Mouse (Mus musculus): ENCODE results near the gene Recql. TPM values are rescaled to one million over a fixed set of nuclear protein-coding genes. Genes with fewer than 3 reads are reported as not detected.
A peak's percentile ranks its signal among the peaks of the same experiment; 100 is the strongest.
"Not testable (repeated sequence)": the region's sequence is repeated elsewhere in the genome, so short reads cannot be mapped to it uniquely, and the experiment has no call there.

Recql gene
- total RNA-seq, 2 experiments from 2014 or later = 6.8 to 9.0 TPM

DNA sequence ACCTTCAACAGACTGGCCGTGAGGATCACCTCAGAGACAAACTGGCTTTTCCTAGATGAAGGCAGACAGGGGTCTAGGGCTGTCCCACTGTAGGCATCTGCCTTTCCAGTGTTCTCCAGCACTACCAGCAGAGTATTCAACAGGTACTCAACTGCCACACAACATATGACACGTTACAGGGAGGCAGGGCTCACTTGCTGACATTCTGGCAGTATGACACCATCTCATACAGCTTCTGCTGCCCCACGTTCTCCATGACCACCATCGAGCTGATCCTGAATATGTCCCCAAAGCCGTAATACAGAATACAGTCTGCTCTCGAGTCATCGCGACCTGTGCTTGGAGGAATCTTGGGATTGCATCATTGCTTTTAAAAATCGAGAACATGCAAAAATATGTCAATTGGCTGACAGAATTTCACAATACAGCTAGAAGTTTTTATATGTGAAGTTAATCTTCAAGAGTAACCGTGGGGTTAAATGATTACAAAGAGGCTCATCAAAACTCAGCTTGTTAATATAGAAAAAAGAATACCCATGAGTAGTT is 20.3 kb downstream of the Recql start:
- DNase-seq (ENCODE audit: low spot score) = no peak
- intact Hi-C loops (cut with DNase I) = no loop called here

DNA sequence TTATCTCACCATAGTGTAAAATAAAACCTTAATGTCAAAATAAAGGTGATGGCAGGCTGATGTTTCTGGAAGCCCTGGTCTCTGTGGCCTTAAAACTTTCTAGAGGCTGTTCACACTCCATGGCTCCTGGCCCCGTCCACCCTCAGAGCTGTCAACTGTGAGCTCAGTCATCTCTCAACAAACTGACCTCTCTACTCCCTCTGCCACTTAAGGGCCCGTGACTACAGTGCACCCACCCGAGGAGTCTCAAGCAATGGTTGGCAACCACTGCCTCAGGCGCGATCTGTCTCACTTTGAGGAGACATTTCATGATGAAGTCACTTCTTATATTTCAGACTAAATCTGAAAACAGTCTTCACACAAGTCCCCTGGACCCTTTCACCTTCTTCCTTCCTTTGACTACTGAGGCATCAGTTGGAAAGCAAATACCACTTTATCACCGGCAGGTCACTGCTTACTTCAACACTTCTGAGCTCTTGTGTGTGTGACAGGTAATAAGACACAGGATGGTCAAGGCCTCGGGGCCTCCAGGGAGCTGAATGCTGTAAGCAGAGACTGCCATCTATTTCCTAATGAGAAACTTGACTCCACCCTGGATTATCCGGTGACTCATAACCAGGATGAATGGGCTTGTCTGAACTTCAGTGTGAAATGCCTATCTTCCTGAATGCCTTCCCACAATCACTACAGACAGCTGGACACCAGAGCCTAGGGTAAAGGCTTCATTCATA is 21.0 kb downstream of the Recql start:
- intact Hi-C loops (cut with DNase I) = no loop called here

DNA sequence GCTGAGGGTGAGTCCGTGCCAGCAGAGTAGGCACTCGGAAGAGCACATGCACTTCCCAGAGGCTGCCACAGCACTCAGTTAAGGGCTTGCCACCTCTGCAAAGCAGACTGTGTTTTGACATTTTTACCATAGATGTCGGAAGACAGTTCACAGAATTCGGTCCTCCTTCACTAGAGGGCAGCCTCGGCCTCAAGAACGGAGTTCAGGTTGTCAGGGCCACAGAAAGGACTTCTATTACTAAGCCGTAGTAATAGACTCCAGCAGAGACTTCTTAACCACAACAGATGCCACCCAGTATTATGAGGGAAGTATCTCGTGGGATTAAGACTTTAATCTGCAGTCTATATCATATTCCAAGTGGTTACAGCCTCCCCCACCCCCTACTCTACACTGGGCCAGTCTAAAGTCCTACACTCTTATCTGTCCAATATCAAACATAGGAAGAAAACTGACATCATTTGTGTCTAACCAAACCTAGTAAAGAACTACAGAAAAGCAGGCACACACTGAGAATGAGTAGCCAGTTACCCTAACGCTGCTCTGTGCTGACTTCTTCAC is 23.8 kb downstream of the Recql start:
- no peak for DNase-seq (ENCODE audit: low spot score)
- intact Hi-C loops (cut with DNase I) = loop anchor here (5.0 kb wide), 1 partner anchor 154 kb away; no protein-coding TSS in a partner anchor

More for the DNA sequence above, 21.0 kb downstream of the Recql start:
- DNase-seq (ENCODE audit: low spot score) = no peak

DNA sequence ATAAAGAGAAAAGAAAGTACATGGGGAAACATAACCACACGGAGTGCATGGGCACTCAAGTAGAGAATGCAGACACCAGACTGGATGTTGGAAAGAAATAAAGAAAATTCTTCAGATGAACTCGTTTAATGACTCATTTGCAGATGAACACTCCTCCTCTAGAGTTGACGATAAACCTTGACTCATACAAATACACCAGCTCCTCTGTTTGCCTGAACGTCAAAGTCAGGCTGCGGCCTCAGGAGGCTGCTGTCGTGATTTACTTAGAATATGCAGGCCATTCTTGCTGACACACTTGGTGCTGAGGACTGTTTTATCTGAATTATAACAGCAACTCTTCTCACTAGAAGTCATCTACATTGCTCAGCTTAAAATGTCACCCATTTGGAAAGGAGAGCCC is 24.9 kb downstream of the Recql start:
- DNase-seq (ENCODE audit: low spot score) = no peak
- intact Hi-C loops (cut with DNase I) = loop anchor here (5.0 kb wide), 1 partner anchor 155 kb away; no protein-coding TSS in a partner anchor

DNA sequence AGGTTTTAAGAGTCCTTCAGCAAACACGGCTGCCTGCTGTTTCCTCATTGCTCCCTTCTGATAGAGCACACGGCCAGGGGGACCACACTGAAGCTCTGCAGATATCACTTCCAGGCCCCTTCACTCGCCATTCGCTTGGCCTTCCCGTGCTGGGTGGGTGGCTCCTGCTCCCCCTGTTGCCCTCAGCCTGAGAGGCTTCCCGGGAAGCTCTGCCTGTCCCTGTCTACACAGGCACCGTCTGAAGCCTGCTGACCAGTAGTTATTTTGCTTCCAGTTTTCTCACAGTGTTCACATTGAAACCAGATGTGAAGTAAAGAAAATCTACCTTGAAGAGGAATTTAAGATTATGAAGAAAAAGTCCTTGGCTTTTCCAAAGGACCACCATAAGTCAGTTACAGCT is 29.8 kb downstream of the Recql start:
- DNase-seq (ENCODE audit: low spot score) = no peak
- intact Hi-C loops (cut with DNase I) = no loop called here

DNA sequence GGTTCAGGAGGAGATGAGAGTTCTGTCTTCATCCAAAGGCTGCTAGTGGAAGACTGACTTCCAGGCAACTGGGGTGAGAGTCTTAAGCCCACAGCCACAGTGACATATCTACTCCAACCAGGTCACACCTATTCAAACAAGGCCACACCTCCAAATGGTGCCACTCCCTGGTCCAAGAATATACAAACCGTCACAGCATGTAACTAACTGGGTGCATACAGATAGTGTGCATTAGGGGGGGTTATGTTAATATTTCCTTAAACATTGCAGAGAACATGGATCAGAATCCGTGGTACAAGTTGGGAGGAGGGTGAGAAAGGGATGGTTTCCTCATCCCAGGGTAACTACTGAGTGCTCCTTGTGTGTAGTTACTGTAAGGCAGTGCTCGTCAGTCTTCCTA is 34.8 kb downstream of the Recql start:
- intact Hi-C loops (cut with DNase I) = not testable (repeated sequence)

DNA sequence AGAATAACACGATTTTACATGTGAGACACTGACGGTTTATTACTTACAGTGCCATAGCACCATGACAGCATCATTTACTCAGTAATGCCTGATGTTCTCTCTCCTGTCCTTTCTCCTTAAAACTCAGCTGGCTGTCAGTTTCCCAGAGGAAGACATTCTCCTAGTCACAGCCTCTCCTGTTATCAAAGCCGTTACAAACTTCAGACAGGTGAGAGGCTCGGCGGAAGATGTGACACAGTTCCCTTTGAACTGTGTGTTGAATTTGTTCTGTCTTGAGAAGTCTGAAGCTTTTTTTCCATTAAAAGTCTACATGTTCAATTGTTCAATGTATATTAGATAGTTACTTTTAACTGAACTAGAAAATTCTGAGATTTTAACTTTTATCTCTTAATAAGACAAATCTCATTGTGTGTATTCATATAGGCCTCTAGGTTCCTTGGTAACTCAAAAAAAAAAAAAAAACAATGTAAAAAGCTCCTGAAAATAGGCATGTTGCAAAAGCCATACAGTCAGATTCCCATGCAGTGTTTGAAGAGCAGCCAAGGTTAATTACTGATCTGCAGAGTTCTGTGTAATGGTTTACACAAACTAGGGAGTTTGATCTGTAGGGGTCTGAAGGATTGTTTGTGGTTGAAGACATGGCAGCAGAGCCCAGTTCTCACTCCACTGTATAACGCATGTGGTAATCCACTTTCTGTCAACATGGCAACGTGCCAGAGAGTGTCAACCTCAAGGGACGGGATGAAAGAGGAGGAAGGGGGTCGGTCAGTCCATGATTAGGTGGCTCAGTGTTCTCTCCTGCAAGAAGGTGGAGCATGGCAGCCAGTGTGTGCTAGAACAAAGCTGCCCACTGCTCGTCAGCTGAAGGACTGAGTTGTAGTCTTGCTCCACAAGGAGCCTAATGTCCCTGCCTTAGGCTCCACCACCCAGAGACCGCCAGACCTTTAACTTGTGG is 39.2 kb downstream of the Recql start:
- intact Hi-C loops (cut with DNase I) = loop anchor here (5.0 to 10.0 kb wide), 2 partner anchors 160 to 407 kb away; partner anchors contain the start of genes Cmas and Ldhb
- no peak for DNase-seq (ENCODE audit: low spot score)

More for the DNA sequence above, 34.8 kb downstream of the Recql start:
- not testable (repeated sequence) for DNase-seq (ENCODE audit: low spot score)

DNA sequence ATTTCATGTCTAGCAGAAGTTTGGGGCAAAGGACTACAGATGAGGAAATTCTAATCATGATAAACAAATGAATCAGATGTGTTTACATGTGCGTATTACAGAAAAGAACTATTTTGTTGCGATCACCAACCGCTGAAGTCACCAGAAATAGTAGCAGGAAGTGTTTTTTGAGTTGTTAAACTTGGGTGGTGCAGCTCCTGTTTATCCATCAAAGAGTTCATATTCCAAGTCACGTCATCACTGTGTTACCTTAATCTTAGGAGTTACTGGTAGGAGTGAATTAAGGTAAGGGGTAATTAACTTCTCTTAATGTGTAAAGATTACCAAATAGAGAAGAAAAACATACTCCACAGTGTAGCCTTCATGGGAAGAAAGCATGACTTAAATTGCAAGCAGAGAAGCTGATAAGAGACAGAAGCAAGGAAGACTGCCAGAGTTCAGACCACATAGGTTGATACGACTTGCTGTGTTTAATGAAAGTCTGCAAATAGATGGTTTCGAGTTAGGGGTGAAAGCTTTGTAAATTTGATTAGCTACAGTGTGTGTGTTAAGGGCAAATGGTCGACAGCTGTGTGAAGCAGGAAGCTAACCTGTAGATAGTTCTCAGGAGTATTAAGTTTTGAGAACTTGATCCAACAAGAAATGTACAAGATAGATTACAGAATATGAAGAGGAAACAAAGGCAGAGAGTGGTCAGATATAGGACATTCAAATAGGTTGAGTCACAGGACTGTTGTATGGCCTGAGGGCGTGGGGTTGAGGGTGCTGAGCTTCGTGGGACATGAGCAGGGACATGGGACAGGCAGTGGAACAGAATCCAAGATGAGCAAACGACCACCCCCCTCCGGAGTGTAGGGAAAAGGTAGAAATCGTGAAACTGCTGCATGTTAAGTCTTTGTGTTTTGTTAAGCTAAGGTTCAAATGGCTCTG is 40.4 kb downstream of the Recql start:
- no peak for DNase-seq (ENCODE audit: low spot score)
- intact Hi-C loops (cut with DNase I) = loop anchor here (5.0 to 10.0 kb wide), 2 partner anchors 161 to 408 kb away; partner anchors contain the start of genes Cmas and Ldhb

DNA sequence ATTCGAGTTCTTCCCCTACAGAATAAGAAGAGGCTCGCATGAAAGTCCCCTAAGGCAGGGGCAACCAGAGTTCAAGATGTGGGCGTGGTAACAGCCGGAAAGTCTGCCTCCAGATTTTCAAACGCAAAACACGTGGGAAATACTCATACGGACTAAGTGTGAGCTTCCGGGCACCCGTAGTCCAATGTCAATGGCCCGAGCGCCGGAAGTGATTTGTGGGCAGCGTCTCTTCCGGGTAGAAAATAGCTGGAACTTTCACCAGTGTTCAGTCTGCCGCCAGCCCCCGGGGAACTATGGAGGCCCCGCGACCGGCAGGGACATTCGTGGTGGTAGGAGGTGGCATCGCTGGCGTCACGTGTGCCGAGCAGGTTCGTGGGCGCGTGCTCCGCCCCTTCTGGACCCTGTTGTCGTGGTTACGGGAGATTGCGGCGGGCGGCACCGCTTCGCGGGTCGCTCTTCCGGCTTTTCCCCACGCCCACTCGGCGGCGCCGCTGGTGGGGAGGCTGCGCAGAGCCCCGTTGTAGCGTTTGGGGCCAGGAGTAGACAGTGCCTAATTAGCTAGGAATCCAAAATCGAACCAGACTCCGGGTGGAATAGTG is 41.3 kb downstream of the Recql start, which contains the start of gene Pyroxd1:
TSS of gene Pyroxd1 (plus strand) at position 215 of the 599 bp plus-strand sequence.
- peak; percentile 62 for DNase-seq (ENCODE audit: low spot score)
- intact Hi-C loops (cut with DNase I) = loop anchor here (5.0 to 10.0 kb wide), 2 partner anchors 162 to 409 kb away; partner anchors contain the start of genes Cmas and Ldhb

DNA sequence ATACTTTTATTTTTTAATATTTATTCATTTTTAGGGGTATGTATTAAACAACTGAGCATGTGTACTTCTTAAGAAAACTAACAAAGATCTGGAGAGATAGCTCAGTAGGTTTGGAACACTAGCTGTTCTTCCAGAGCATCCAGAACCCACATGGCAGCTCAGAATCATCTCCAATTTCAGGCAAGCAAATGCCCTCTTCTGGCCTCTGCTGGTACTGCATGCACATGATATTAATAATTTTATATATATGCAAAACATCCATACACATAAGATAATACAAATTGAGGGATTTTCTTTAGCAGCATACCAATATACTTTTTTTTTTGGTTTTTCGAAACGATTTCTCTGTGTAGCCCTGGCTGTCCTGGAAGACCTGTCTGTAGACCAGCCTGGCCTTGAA is 43.3 kb downstream of the Recql start:
- intact Hi-C loops (cut with DNase I) = loop anchor here (10.0 kb wide), 1 partner anchor 411 kb away; the partner anchor contains the start of gene Cmas
- DNase-seq (ENCODE audit: low spot score) = no peak

DNA sequence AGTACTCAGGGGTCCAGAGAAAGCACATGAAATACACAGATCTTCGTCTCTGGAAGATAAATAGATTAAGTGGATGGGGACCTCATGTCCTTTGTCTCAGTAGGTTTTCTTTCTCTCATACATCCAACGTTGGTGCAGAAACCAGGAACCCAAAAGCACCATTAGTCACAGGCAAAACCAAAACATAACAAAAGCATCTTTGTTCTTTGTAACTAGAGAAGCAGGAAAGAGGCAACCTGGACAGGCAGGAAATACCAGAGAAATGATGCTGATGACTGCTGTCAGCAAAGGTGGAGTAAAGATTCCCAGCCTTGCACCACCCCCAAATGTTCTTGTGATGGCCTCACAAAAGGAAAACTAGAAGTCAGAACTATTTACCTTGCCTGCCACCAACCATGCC is 47.3 kb downstream of the Recql start:
- no peak for DNase-seq (ENCODE audit: low spot score)
- intact Hi-C loops (cut with DNase I) = no loop called here

DNA sequence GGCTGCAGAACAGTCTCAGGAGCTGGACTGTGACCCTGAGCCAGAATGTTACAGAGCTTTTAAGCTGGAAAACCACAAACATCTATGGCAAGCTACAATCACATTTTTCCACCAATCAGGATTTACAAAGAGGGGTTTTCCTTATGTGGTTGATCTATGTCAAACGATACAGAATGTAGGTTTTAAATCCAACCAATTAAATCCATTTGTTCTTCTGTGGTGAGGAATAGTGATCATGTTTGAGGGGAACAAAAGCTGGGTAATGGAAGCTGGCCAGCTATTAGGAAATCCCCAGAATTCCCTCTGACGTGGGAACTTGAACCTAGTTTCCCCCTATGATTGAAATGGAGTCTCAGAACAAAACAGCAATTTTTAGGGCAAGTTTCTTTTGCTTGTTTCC is 47.9 kb downstream of the Recql start:
- DNase-seq (ENCODE audit: low spot score) = no peak
- intact Hi-C loops (cut with DNase I) = no loop called here

DNA sequence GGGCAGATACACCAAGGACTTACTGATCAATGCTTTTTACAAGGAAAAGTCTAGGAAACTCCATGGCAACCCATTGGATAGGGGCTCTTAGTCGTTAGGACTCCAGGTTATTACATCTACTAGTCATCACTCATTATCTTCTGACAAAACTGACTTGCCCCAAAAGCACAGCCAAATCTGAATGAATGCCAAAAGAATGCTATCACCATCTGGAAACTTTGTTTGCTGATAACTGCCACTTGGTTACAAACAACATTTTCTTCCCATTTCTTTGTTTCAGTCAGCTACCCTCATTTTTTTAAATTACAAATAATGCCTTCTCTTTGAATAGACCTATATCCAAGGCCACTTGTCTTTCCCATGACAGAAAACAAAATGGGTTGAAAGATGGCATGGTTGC is 57.7 kb downstream of the Recql start:
- intact Hi-C loops (cut with DNase I) = no loop called here

DNA sequence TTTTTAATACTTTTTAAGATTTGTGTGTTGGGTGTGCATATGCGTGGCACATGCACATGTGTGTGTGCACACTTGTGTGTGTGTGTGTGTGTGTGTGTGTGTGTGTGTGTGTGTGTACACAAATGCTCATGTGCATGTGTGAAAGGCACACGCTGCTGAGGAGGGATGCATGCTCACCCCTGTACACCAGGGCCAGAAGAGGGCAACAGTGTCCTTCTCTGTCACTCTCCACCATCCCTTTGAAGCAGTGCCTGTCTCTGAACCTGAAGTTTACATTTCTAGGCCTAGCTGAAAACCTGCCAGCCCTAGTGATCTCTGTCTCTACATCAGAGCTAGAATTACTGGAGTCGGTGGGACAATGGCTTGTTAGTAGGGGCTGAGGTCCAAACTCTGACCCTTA is 60.3 kb downstream of the Recql start:
- intact Hi-C loops (cut with DNase I) = no loop called here

More for the DNA sequence above, 57.7 kb downstream of the Recql start:
- no peak for DNase-seq (ENCODE audit: low spot score)

DNA sequence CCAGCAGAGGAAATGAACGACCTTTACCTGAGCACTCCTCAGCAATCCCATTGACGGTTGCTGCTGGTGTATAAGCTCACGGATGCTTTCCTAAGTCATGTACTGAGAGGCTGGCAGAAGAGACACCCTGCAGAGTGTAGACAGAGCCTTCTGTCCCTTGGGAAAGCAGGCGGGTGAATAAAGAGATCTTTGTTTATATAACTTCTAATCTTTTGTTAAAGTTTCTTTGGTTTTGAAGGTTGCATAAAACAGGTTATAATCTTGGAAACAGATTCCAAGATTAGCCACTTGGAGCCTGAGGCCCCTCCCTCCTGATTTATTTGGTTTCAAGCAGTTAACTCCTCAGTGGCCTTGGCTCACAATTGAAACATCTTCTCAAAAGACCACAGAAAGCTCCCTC is 64.0 kb downstream of the Recql start, which contains the start of gene Slco1a5:
TSS of gene Slco1a5 (minus strand) at position 101 of the 400 bp plus-strand sequence.
- DNase-seq (ENCODE audit: low spot score) = no peak
- intact Hi-C loops (cut with DNase I) = no loop called here

More for the DNA sequence above, 60.3 kb downstream of the Recql start:
- DNase-seq (ENCODE audit: low spot score) = no peak

DNA sequence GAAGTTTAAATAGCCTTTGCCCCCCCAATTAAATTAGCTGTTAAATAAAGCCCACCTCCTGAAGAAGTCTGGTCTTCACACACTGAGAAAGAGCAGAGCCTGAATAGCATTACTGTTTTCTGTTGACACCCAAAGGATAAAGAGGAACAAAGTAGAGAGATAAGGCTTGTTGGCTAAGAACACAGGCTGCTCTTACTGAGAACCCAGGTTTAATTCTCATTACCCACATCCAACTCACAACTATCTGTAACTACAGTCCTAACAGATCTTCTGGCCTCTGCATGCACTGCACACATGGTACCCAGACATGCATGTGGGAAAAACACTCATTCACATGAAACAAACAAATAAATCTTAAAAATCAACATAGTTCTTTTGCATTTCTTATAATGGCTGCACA is 69.8 kb downstream of the Recql start:
- no peak for DNase-seq (ENCODE audit: low spot score)
- intact Hi-C loops (cut with DNase I) = no loop called here

DNA sequence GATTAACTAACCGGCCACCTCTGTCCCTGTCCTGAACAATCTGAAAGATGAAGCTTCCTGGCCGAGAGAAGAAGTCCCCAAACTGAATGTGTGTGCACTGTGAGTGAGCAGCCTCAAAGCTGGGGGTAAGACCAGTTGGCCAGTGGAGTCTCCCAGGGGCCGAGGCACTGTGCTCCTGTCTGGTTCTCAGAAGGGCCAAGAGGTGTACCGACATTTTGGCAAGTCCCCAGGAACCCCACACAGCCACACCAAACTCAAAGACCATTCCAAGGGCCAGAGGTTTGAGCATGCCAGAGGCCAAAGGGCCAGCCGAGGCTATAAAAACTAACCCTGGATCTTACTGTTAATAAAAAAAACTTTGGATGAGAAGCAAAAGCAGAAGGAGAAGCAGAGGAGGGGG is 72.6 kb downstream of the Recql start:
- no peak for DNase-seq (ENCODE audit: low spot score)
- intact Hi-C loops (cut with DNase I) = no loop called here

DNA sequence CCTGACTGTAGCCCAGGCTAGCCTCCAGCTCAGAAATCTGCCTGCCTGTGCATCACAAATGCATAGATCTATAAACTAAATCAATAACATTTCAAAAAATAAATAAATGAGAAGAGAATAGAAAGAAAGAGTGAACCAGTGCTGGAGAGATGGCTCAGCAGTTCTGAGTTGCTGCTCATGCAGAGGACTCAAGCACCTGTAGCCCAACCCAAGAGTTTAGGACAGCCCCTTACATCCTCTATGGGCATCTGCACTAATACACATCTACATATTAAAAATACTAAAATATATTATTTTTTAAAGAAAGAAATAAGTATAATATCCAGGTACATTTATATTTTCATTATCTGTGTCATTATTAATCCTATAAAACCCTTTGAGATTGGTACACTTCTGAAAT is 81.8 kb downstream of the Recql start:
- DNase-seq (ENCODE audit: low spot score) = no peak
- intact Hi-C loops (cut with DNase I) = no loop called here

Measured in heart, postnatal 25 days (tissue).